Mouse (Mus musculus): ENCODE measurements around the gene Caskin1.

The Caskin1 gene

GRCm38 (mm10) chr17:24534160-24534718 is 45.8 kb downstream of the Caskin1 start, which contains the start of gene Rab26:
Gene Rab26 (minus strand): TSS chr17:24534210.
- no peak for DNase-seq

GRCm38 (mm10) chr17:24535300-24535699 is 46.9 kb downstream of the Caskin1 start:
- no peak for DNase-seq

GRCm38 (mm10) chr17:24537536-24537935 is 49.1 kb downstream of the Caskin1 start:
- no peak for DNase-seq

GRCm38 (mm10) chr17:24538950-24539349 is 50.5 kb downstream of the Caskin1 start:
- peak; percentile 52 for DNase-seq

GRCm38 (mm10) chr17:24540375-24540774 is 52.0 kb downstream of the Caskin1 start:
- peak; percentile 62 for DNase-seq

- DNase-seq, result no peak
These were observed 56.2 kb downstream of the Caskin1 start for GRCm38 (mm10) chr17:24544613-24545012.

GRCm38 (mm10) chr17:24545247-24545646 is 56.8 kb downstream of the Caskin1 start:
- DNase-seq, result no peak

GRCm38 (mm10) chr17:24546234-24546633 is 57.8 kb downstream of the Caskin1 start:
- DNase-seq, result no peak

GRCm38 (mm10) chr17:24548435-24548834 is 60.0 kb downstream of the Caskin1 start:
- no peak for DNase-seq

GRCm38 (mm10) chr17:24548921-24549617 is 60.7 kb downstream of the Caskin1 start:
- DNase-seq, result peak; percentile 76

- DNase-seq, result peak; percentile 100
These were observed 61.4 kb downstream of the Caskin1 start, which contains the start of gene Pkd1 for GRCm38 (mm10) chr17:24549618-24550415. Gene Pkd1 (plus strand): TSS chr17:24549834.

- DNase-seq, result peak; percentile 83
These were observed 62.1 kb downstream of the Caskin1 start for GRCm38 (mm10) chr17:24550416-24551049.

GRCm38 (mm10) chr17:24551050-24551444 is 62.6 kb downstream of the Caskin1 start:
- no peak for DNase-seq

- DNase-seq, result no peak
These were observed 68.7 kb downstream of the Caskin1 start for GRCm38 (mm10) chr17:24557091-24557490.
